Mouse (Mus musculus) spleen, embryonic (tissue): Measurements from ENCODE around the gene Sec31b.

ENCODE experiments used
- CTCF ChIA-PET: fragments of 350-600 bp; sonication (Branson Sonifier 250); formaldehyde crosslinking; loops from one replicate; lab custom pipeline; 2022; lab: Charles Lee

Sec31b gene

GRCm38 (mm10) chr19:44545321-44546041, at the start of gene Sec31b:
TSS of gene Sec31b (minus strand) at chr19:44545864.
- CTCF ChIA-PET: interaction anchor here (1.3 kb wide), 1 partner anchor 10 kb away, joined by 3 read pairs; the partner anchor contains the start of gene Ndufb8

- CTCF ChIA-PET: no interaction called here
Measured at GRCm38 (mm10) chr19:44594180-44594579, 48.5 kb upstream of the Sec31b start.

- CTCF ChIA-PET: no interaction called here
Measured at GRCm38 (mm10) chr19:44591638-44592037, 46.0 kb upstream of the Sec31b start.

GRCm38 (mm10) chr19:44590992-44591391, 45.3 kb upstream of the Sec31b start:
- CTCF ChIA-PET: no interaction called here

GRCm38 (mm10) chr19:44589591-44590223, 44.0 kb upstream of the Sec31b start:
- CTCF ChIA-PET: no interaction called here

- CTCF ChIA-PET: interaction anchor here (0.6 kb wide), 1 partner anchor 212 kb away, joined by 5 read pairs; no protein-coding TSS in a partner anchor
Measured at GRCm38 (mm10) chr19:44588036-44588435, 42.4 kb upstream of the Sec31b start.

- CTCF ChIA-PET: no interaction called here
Measured at GRCm38 (mm10) chr19:44582638-44583309, 37.1 kb upstream of the Sec31b start.

- CTCF ChIA-PET: no interaction called here
Measured at GRCm38 (mm10) chr19:44582103-44582502, 36.4 kb upstream of the Sec31b start.

GRCm38 (mm10) chr19:44578038-44578437, 32.4 kb upstream of the Sec31b start:
- CTCF ChIA-PET: interaction anchor here (0.6 kb wide), 1 partner anchor 15 kb away, joined by 5 read pairs; the partner anchor contains the start of gene Hif1an

- CTCF ChIA-PET: no interaction called here
Measured at GRCm38 (mm10) chr19:44576275-44576674, 30.6 kb upstream of the Sec31b start.

- CTCF ChIA-PET: no interaction called here
Measured at GRCm38 (mm10) chr19:44567763-44568162, 22.1 kb upstream of the Sec31b start.

GRCm38 (mm10) chr19:44564006-44564405, 18.3 kb upstream of the Sec31b start:
- CTCF ChIA-PET: interaction anchor here (0.5 kb wide), 1 partner anchor 8 kb away, joined by 3 read pairs; no protein-coding TSS in a partner anchor

- CTCF ChIA-PET: interaction anchor here (0.6 to 1.1 kb wide), 5 partner anchors 10 to 507 kb away, joined by 3 to 7 read pairs (median 4); partner anchors contain the start of gene Wnt8b
Measured at GRCm38 (mm10) chr19:44562652-44563206, 17.1 kb upstream of the Sec31b start, which contains the start of gene Hif1an. TSS of gene Hif1an (plus strand) at chr19:44562850.

GRCm38 (mm10) chr19:44554861-44555590, 9.4 kb upstream of the Sec31b start, which contains the start of gene Ndufb8:
TSS of gene Ndufb8 (minus strand) at chr19:44555440.
- CTCF ChIA-PET: interaction anchor here (1.0 kb wide), 1 partner anchor 10 kb away, joined by 3 read pairs; the partner anchor contains the start of gene Sec31b

- CTCF ChIA-PET: no interaction called here
Measured at GRCm38 (mm10) chr19:44554490-44554860, 8.8 kb upstream of the Sec31b start.

- CTCF ChIA-PET: no interaction called here
Measured at GRCm38 (mm10) chr19:44553286-44553685, 7.6 kb upstream of the Sec31b start.

GRCm38 (mm10) chr19:44552731-44553130, 7.1 kb upstream of the Sec31b start, which contains the start of gene Gm20538:
TSS of gene Gm20538 (minus strand) at chr19:44552831.
- CTCF ChIA-PET: no interaction called here

GRCm38 (mm10) chr19:44544775-44545174, 889 bp downstream of the Sec31b start:
- CTCF ChIA-PET: interaction anchor here (0.6 to 1.3 kb wide), 2 partner anchors 11 to 165 kb away, joined by 3 to 7 read pairs; partner anchors contain the start of gene Ndufb8

GRCm38 (mm10) chr19:44544372-44544771, 1.3 kb downstream of the Sec31b start:
- CTCF ChIA-PET: interaction anchor here (0.6 kb wide), 1 partner anchor 164 kb away, joined by 7 read pairs; no protein-coding TSS in a partner anchor

- CTCF ChIA-PET: no interaction called here
Measured at GRCm38 (mm10) chr19:44542694-44543178, 2.9 kb downstream of the Sec31b start.
